Mouse (Mus musculus): Measurements from ENCODE around the gene Zfp667.
A peak's percentile ranks its signal among the peaks of the same experiment; 100 is the strongest.

Gene Zfp667

DNA sequence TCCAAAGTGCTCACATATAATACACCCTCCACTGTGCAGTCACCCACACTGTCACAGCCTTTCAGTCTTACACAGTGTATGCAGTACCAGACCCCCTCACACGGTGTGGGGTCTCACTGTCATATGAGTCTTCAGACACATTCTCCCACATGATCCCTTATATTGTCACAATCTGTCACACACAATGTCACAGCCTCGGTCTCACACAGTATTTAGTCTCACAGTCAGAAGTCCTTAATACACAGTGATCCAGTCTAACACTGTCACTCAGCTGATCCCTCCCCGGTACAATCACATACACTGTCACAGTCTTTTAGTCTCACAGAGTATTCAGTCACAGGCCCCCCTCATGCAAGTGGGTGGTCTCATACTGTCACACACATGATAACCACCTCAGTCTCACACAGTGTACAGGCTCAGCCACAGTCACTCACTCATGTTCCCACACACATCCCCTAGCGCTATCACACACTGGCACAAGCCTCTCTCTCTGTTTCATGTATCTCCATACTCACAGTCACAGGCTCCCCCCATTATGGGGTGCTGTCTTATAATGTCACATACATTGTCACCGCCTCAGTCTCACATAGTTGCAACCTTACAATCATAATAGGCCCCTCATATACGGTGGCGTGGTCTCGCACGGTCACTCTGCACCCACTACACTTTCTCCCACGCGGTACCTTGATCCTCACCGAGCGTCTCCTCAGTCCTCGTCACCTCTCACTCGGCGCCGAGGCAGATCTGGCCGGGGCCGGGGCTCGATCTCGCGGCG is 44.3 kb downstream of the Zfp667 start:
- peak in 1 of 2 experiments; percentile 32 for DNase-seq (ENCODE audit: low spot score in 2 of 2)

DNA sequence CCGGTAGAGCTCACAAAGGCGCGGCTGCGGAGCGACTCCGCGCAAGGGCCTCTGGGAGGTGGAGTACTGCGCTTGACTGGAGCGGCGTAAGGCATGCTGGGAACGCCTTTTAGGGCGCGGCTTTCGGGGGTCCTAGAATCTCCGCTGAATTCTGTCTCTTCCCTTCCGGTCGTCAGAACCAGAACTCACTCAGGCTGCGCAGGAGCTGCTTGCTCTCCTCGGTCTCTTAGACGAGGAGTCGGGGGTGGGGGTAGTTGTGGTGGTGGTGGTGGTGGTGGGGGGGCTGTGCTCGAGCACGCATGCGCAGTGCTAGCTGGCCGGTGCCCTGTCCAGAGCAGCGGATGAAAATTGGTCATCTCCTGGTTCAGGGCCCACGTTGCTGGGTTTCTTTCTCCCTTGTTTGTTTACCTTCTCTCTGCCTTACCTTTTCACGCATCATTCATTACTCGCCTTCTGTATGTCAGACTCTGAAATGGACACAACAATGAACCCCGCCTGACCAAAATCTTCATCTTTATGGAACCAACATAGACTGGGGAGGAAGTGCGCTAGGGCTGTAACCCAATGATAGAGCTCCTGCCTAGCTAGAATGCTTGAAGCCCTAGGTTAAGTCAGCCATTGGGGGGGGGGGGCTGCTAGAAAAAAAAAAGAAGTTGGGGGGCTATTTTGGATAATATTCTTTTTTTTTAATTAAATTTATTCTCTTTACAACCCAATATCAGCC is 45.0 kb downstream of the Zfp667 start, which contains the start of gene Zfp583:
Gene Zfp583 (minus strand): TSS at position 53 of the 724 bp plus-strand sequence.
- peak; percentile 88 to 90 for DNase-seq (ENCODE audit: low spot score in 2 of 2)

DNA sequence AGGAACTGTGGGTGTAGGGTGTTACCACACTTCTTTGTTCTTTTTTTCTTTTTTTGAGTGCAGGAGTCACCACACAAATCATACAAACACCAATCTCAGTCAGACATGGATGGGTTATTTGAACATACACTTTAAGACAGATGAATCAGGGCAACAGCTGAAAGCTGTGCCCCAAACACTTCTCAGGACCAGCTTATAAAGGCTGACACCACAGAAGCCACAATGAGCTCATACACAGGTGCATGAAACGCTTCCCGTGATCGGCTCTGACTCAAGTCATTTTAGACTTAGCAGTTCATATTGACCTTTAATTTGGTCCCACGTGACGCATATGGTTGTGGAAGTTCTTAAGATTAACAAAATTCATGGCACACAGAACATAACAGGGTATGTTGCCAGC is 53.5 kb downstream of the Zfp667 start:
- no peak for DNase-seq (ENCODE audit: low spot score in 2 of 2)

GRCm38 (mm10) chr7:6343501-6344071 is 57.2 kb downstream of the Zfp667 start, which contains the start of gene Gm3854:
TSS of gene Gm3854 (plus strand) at chr7:6343759.
- DNase-seq (ENCODE audit: low spot score in 2 of 2): peak; percentile 85 to 91

DNA sequence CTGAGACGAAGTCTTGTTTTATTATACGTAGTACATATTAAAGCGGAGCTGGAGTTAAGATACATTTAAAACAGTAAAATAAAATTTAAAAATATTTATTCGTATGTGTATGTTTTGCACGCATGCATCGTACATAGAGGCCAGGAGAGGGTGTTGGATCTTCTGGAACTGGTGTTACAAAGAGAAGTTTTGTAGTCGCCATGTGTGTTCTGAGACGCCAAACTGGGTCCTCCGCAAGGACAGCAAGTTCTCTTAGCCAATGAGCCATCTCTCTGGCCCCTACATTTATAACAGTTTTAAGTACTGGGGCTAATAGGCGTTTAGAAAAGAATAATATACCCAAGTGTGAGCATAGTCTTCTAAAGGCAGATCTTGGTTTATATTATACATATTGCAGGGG is 57.7 kb downstream of the Zfp667 start:
- no peak for DNase-seq (ENCODE audit: low spot score in 2 of 2)

Data from right cerebral cortex, adult 2 months (tissue).